Mouse (Mus musculus): ENCODE data around the gene Gpatch1. TPM values are rescaled to one million over a fixed set of nuclear protein-coding genes. Genes with fewer than 3 reads are reported as not detected.
A peak's percentile ranks its signal among the peaks of the same experiment; 100 is the strongest.
"Not testable (repeated sequence)": the region's sequence is repeated elsewhere in the genome, so short reads cannot be mapped to it uniquely, and the experiment has no call there.

Gene Gpatch1
- polyA plus RNA-seq, 1 experiment from 2014 or later: 21.4 TPM

GRCm38 (mm10) chr7:35333692-35334526 is 15.7 kb upstream of the Gpatch1 start, which contains the start of gene Rhpn2:
Rhpn2 (plus strand) TSS chr7:35334170.
- Histone ChIP-seq H3K4me3 (ENCODE audit: low read depth, low read length) (peak within 1 kb of the TSS; percentile 49), H3K9me3 (ENCODE audit: control insufficient read depth, low read length) (no peaks in the 10 kb centered on the region), H3K27ac (ENCODE audit: low read depth, low read length) (no peak within 1 kb of the TSS), H3K36me3 (ENCODE audit: control insufficient read depth, insufficient read depth, low read length) (no peaks in the 10 kb centered on the region), H3K4me1 (ENCODE audit: control insufficient read depth, insufficient read depth, low read length) (peaks cover 4% of the 10 kb centered on the region), H3K4me2 (ENCODE audit: low read depth) (peak within 1 kb of the TSS; percentile 96), H3K9ac (ENCODE audit: low read length) (peak within 1 kb of the TSS; percentile 58), H3K27me3 (ENCODE audit: control insufficient read depth, insufficient read depth, low read length) (no peaks in the 10 kb centered on the region)
- ATAC-seq (ENCODE audit: insufficient read depth, low FRiP score, low TSS enrichment): peak; percentile 99
- DNase-seq (ENCODE audit: low spot score): peak; percentile 99
- under 1% methylated on average over 45 of the region's 52 CpGs for WGBS

GRCm38 (mm10) chr7:35333231-35333651 is 15.0 kb upstream of the Gpatch1 start:
- no peaks in the 10 kb centered on the region for H3K27me3 ChIP-seq (ENCODE audit: control insufficient read depth, insufficient read depth, low read length)
- no peaks in the 10 kb centered on the region for H3K9me3 ChIP-seq (ENCODE audit: control insufficient read depth, low read length)
- peak overlapping the region; percentile 49 for H3K4me3 ChIP-seq (ENCODE audit: low read depth, low read length)
- DNase-seq (ENCODE audit: low spot score) (no peak), ATAC-seq (ENCODE audit: insufficient read depth, low FRiP score, low TSS enrichment) (peak; percentile 14; the same call in 1 of the 2 replicates)
- no peak overlapping the region for H3K27ac ChIP-seq (ENCODE audit: low read depth, low read length)
- H3K4me2 ChIP-seq (ENCODE audit: low read depth): peak overlapping the region; percentile 96
- H3K36me3 ChIP-seq (ENCODE audit: control insufficient read depth, insufficient read depth, low read length): no peaks in the 10 kb centered on the region
- H3K4me1 ChIP-seq (ENCODE audit: control insufficient read depth, insufficient read depth, low read length): peaks cover 4% of the 10 kb centered on the region
- H3K9ac ChIP-seq (ENCODE audit: low read length): peak overlapping the region; percentile 5; the same call in 1 of the 2 replicates
- under 1% methylated on average over 19 of the region's 19 CpGs for WGBS

GRCm38 (mm10) chr7:35331590-35331989 is 13.3 kb upstream of the Gpatch1 start:
- ATAC-seq (ENCODE audit: insufficient read depth, low FRiP score, low TSS enrichment): no peak
- no peak for DNase-seq (ENCODE audit: low spot score)
- H3K9ac ChIP-seq (ENCODE audit: low read length): no peak overlapping the region
- no peaks in the 10 kb centered on the region for H3K36me3 ChIP-seq (ENCODE audit: control insufficient read depth, insufficient read depth, low read length)
- no peak overlapping the region for H3K27ac ChIP-seq (ENCODE audit: low read depth, low read length)
- H3K4me2 ChIP-seq (ENCODE audit: low read depth): no peak overlapping the region
- no peaks in the 10 kb centered on the region for H3K27me3 ChIP-seq (ENCODE audit: control insufficient read depth, insufficient read depth, low read length)
- no peak overlapping the region for H3K4me3 ChIP-seq (ENCODE audit: low read depth, low read length)
- H3K4me1 ChIP-seq (ENCODE audit: control insufficient read depth, insufficient read depth, low read length): peaks cover 4% of the 10 kb centered on the region
- H3K9me3 ChIP-seq (ENCODE audit: control insufficient read depth, low read length): no peaks in the 10 kb centered on the region
- WGBS: 47% methylated on average over 3 of the region's 3 CpGs

- Histone ChIP-seq H3K27me3 (ENCODE audit: control insufficient read depth, insufficient read depth, low read length) (no peaks in the 10 kb centered on the region), H3K9ac (ENCODE audit: low read length) (peak overlapping the region; percentile 41; the same call in 1 of the 2 replicates), H3K4me3 (ENCODE audit: low read depth, low read length) (no peak overlapping the region), H3K27ac (ENCODE audit: low read depth, low read length) (no peak overlapping the region), H3K4me1 (ENCODE audit: control insufficient read depth, insufficient read depth, low read length) (no peaks in the 10 kb centered on the region), H3K4me2 (ENCODE audit: low read depth) (peak overlapping the region; percentile 29), H3K36me3 (ENCODE audit: control insufficient read depth, insufficient read depth, low read length) (no peaks in the 10 kb centered on the region), H3K9me3 (ENCODE audit: control insufficient read depth, low read length) (no peaks in the 10 kb centered on the region)
- ATAC-seq (ENCODE audit: insufficient read depth, low FRiP score, low TSS enrichment): no peak
- DNase-seq (ENCODE audit: low spot score): peak; percentile 23
- 3% methylated on average over 11 of the region's 13 CpGs for WGBS
Measured at GRCm38 (mm10) chr7:35322732-35323420, 4.6 kb upstream of the Gpatch1 start.

- Histone ChIP-seq H3K4me1 (ENCODE audit: control insufficient read depth, insufficient read depth, low read length) (peaks cover 6% of the 10 kb centered on the region; the same call in 1 of the 2 replicates), H3K9me3 (ENCODE audit: control insufficient read depth, low read length) (no peaks in the 10 kb centered on the region), H3K36me3 (ENCODE audit: control insufficient read depth, insufficient read depth, low read length) (no peaks in the 10 kb centered on the region), H3K4me3 (ENCODE audit: low read depth, low read length) (no peak overlapping the region), H3K9ac (ENCODE audit: low read length) (no peak overlapping the region), H3K27ac (ENCODE audit: low read depth, low read length) (no peak overlapping the region), H3K27me3 (ENCODE audit: control insufficient read depth, insufficient read depth, low read length) (no peaks in the 10 kb centered on the region), H3K4me2 (ENCODE audit: low read depth) (no peak overlapping the region)
- ATAC-seq (ENCODE audit: insufficient read depth, low FRiP score, low TSS enrichment): no peak
- WGBS: 57% methylated on average over 3 of the region's 3 CpGs
- DNase-seq (ENCODE audit: low spot score): no peak
Measured at GRCm38 (mm10) chr7:35322161-35322560, 3.9 kb upstream of the Gpatch1 start.

- Histone ChIP-seq H3K27me3 (ENCODE audit: control insufficient read depth, insufficient read depth, low read length) (no peaks in the 10 kb centered on the region), H3K9ac (ENCODE audit: low read length) (no peak overlapping the region), H3K9me3 (ENCODE audit: control insufficient read depth, low read length) (no peaks in the 10 kb centered on the region), H3K27ac (ENCODE audit: low read depth, low read length) (no peak overlapping the region), H3K4me1 (ENCODE audit: control insufficient read depth, insufficient read depth, low read length) (peaks cover 6% of the 10 kb centered on the region; the same call in 1 of the 2 replicates), H3K36me3 (ENCODE audit: control insufficient read depth, insufficient read depth, low read length) (no peaks in the 10 kb centered on the region), H3K4me2 (ENCODE audit: low read depth) (no peak overlapping the region), H3K4me3 (ENCODE audit: low read depth, low read length) (no peak overlapping the region)
- no peak for DNase-seq (ENCODE audit: low spot score)
- WGBS: 82% methylated on average over 4 of the region's 4 CpGs
- ATAC-seq (ENCODE audit: insufficient read depth, low FRiP score, low TSS enrichment): no peak
Measured at GRCm38 (mm10) chr7:35319755-35320154, 1.5 kb upstream of the Gpatch1 start.

GRCm38 (mm10) chr7:35319221-35319620 is 981 bp upstream of the Gpatch1 start:
- not testable (repeated sequence) for H3K27ac ChIP-seq (ENCODE audit: low read depth, low read length); H3K9ac ChIP-seq (ENCODE audit: low read length); H3K9me3 ChIP-seq (ENCODE audit: control insufficient read depth, low read length); H3K36me3 ChIP-seq (ENCODE audit: control insufficient read depth, insufficient read depth, low read length); DNase-seq (ENCODE audit: low spot score); H3K27me3 ChIP-seq (ENCODE audit: control insufficient read depth, insufficient read depth, low read length); H3K4me1 ChIP-seq (ENCODE audit: control insufficient read depth, insufficient read depth, low read length); H3K4me3 ChIP-seq (ENCODE audit: low read depth, low read length); H3K4me2 ChIP-seq (ENCODE audit: low read depth); ATAC-seq (ENCODE audit: insufficient read depth, low FRiP score, low TSS enrichment)
- WGBS: 82% methylated on average over 3 of the region's 3 CpGs

- Histone ChIP-seq H3K9me3 (ENCODE audit: control insufficient read depth, low read length) (no peaks in the 10 kb centered on the region), H3K27me3 (ENCODE audit: control insufficient read depth, insufficient read depth, low read length) (no peaks in the 10 kb centered on the region), H3K4me1 (ENCODE audit: control insufficient read depth, insufficient read depth, low read length) (peaks cover 6% of the 10 kb centered on the region; the same call in 1 of the 2 replicates), H3K4me3 (ENCODE audit: low read depth, low read length) (no peak overlapping the region), H3K36me3 (ENCODE audit: control insufficient read depth, insufficient read depth, low read length) (no peaks in the 10 kb centered on the region), H3K4me2 (ENCODE audit: low read depth) (no peak overlapping the region), H3K9ac (ENCODE audit: low read length) (no peak overlapping the region), H3K27ac (ENCODE audit: low read depth, low read length) (no peak overlapping the region)
- no peak for ATAC-seq (ENCODE audit: insufficient read depth, low FRiP score, low TSS enrichment)
- no peak for DNase-seq (ENCODE audit: low spot score)
Measured at GRCm38 (mm10) chr7:35314156-35314555, 4.1 kb downstream of the Gpatch1 start.

All from neural tube, embryonic 11.5 days (tissue).